Mouse (Mus musculus) testis, postnatal 14 days (tissue): Measurements from ENCODE around the gene Capn1.

Source experiments
- DNase-seq: peaks from one replicate; pipeline ENCODE4 v3.0.0; 2021; ENCODE audit warnings: low spot score

The Capn1 gene

GRCm38 (mm10) chr19:6038326-6038725 is 22.6 kb upstream of the Capn1 start:
- DNase-seq: no peak

DNA sequence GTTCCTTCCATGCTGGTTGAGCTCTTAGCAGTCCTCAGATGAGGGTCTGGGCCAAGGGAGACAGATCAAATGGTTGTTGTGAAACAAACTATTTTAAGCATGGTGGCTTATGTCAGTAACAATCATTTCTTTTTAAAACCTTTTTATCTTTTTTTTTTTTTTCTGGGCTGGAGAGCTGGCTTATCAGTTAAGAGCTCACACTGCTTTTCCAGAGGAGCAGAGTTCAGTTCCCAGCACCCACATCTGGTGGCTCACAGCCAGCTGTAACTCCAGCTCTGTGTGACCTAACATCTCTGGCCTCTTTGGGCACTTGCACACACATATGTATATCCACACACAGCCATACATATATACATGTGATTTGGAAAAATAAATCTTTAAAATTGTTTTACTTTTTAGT is 22.0 kb upstream of the Capn1 start:
- no peak for DNase-seq

DNA sequence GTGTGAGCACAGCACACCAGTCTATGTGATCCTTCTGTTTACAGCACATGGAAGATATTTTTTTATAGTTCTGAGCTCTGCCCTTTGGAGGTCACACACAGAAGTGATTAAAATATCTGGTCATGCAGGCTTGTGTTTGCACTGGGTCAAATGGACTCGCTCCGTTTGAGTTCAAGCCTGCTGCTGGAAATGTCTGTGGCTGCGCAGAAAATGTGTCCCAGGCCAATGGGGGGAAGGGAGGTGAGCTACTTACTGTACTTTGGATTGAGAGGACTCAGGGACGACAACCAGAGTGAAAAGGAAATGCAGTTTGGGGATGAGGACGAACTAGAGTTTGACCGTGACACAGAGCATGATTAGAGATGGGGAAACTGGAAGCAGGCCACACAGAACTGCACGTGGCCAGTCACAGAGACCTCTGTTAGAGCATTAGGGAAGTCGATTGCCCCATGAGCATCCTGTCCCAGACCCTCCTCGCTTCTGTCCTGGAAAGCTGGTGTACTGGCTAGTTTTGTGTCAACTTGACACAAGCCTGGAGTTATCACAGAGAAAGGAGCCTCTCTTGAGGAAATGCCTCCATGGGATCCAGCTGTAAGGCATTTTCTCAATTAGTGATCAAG is 20.4 kb upstream of the Capn1 start:
- no peak for DNase-seq

GRCm38 (mm10) chr19:6030520-6031280 is 15.0 kb upstream of the Capn1 start:
- no peak for DNase-seq

GRCm38 (mm10) chr19:6029426-6029825 is 13.7 kb upstream of the Capn1 start:
- no peak for DNase-seq

DNA sequence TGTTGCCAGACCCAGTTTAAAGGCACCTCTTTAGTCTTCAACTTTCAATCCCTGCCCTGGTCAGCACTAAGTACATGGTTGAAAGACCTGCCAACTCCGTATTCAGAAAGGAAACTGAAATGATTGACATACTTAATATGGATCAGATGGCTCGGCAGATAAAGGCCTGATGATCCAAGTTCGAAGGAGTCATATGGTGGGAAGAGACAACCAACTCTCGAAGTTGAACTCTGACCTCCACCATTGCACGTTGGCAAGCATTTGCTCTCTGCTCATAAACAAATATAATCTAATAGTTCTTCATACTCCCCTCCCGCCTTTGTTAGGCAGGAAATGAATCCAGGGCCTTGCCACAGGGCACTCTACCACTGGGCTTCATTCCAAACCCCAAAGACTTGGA is 13.3 kb upstream of the Capn1 start:
- DNase-seq: no peak

- DNase-seq: peak; percentile 71
Observed at GRCm38 (mm10) chr19:6023930-6024329, 8.2 kb upstream of the Capn1 start.

DNA sequence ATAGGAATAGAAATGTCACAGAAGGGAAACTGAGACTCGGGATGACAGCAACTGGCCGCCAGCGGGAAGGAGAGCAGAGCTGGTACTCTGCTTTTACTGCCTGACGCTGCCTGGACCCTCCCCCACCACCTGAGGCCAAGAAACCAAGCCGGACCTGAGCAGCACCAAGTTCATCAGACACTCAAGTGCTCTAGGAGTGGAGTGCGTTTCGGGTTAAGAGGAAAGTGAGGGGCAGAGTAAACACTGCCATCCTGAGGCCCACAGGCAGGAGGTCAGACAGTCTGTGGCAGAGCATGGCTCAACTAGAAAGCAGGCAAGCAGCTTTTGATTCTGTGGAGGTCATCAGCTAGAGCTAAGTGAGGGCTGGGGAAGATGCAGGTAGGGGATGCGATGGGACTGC is 7.4 kb upstream of the Capn1 start:
- no peak for DNase-seq

DNA sequence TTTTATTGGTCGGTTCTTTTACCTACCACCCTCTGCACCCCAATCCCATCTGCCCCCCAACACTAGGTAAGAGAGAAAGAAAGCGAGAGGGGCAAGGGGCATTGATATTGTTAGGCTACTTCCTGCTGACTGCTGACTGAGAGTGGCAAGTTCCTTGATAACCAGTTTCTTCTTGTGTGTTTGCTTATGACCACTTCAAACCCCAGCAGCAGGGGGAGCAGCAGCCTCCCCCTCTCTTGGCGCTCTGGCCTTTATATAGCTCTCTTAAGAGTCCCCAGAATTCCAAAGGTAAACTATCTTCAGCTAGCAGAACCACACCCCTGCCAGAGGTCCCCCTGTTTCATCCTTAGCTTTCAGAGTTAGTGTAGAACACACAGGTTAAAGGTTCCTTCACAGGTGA is 4.6 kb upstream of the Capn1 start:
- no peak for DNase-seq

DNA sequence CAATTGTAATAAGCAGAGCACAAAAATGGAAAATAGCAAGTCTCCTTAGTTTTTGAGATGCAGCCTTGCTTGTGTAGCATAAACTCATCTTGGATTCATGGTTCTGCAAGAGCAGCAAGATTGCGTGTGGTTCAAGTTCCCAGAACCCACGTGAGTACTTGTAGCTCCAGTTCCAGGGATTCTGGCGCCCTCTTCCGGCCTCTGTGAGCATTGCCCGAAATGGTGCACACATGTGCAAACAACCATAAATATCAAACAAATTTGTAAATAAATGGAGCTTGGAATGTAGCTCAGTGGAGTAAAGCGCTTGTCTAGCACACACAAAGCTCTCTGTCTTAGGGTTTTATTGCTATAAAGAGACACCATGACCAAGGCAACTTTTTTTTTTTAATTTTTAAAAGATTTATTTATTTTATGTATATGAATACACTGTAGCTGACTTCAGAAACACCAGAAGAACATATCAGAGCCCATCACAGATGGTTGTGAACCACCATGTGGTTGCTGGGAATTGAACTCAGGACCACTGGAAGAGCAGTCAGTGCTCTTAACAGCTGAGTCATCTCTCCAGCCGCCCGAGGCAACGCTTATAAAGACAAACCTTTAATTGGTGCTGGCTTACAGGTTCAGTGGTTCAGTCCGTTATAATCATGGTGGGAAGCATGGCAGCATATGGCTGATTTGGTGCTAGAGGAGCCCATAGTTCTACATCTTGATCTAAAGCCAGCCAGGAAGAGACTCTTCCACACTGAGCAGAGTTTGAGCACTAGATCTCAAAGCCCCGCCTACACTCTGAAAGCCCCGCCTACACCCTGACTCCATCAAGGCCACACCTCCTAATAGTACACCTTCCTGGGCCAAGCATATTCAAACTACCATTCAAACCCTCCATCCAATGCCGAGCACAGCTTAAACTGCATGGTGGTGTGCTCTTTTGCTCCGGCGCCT is 2.7 kb upstream of the Capn1 start:
- DNase-seq: peak; percentile 66

- no peak for DNase-seq
Observed at GRCm38 (mm10) chr19:6016532-6016931, 835 bp upstream of the Capn1 start.

- no peak for DNase-seq
Observed at GRCm38 (mm10) chr19:6014991-6015510, 646 bp downstream of the Capn1 start.

- no peak for DNase-seq
Observed at GRCm38 (mm10) chr19:6013691-6014090, 2.0 kb downstream of the Capn1 start.

DNA sequence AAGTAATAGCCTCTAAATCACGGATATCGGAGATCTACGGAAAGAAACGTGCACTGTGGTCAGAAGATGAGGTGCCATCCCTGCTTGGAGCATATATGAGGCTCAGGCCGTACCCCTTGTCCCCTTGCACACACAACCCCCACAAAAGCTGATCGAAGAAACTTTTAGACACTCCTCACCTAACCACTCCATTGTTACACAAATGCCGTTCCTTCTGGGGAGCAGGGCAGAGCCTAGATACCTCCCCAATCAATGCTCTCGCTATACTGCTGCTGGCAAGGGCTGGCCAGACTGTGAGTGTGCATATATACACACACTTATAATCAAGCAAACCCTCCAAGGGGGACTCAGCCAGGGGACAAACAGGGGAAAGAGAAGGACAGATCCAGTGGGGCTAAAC is 6.6 kb downstream of the Capn1 start:
- DNase-seq: no peak

DNA sequence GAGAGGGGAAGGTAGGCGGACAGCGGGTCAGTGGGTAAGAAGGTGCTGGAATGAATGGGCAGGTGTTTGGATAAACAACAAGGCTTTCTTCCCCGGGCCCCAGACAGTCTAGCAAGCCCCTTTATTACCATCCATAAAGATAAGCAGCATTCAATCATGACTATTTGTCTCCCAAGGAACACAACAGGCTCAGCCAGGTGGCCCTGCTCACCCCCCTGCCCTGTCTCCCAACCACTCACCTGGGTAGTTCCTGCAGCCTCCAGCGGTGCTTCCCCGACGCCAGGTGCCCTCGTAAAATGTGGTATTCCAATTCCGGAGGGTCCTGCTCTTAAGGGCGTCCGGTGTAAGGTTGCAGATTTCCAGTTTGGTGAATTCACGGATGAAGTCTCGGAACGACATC is 8.7 kb downstream of the Capn1 start:
- DNase-seq: no peak

- DNase-seq: no peak
Observed at GRCm38 (mm10) chr19:6005541-6005940, 10.2 kb downstream of the Capn1 start.

DNA sequence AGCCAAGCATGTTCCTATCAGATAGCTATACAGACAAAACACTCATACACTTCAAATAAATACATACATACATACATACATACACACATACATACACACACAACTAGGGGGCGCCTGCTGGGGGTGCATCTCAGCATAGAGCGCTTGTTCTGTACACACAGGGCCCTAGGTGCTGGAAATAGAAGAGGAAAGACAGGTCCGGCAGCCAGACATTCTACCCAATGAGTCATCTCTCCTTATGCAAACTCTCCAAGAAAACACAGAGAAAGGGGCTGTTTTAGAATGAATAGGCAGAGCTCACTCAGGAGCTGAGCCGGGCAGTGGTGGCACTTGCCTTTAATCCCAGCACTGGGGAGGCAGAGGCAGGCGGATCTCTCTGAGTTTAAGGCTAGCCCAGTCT is 15.7 kb downstream of the Capn1 start:
- no peak for DNase-seq

DNA sequence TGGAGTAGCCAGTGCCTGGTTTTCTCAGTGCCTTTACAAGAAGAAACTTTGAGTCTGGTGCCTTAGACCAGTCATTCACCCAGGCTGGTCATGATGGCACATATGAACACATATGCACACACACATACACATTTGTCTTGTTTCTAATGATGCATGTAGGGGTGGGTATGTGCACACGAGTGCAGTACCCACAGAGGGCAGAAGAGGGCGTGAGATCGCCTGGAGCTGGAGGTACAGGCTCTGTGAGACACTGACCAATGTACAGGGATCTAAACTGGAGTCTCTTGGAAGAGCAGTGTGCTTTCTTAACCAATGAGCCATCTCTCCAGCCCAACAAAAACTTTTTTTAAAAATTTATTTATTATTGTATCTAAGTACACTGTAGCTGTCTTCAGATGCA is 17.5 kb downstream of the Capn1 start:
- no peak for DNase-seq

DNA sequence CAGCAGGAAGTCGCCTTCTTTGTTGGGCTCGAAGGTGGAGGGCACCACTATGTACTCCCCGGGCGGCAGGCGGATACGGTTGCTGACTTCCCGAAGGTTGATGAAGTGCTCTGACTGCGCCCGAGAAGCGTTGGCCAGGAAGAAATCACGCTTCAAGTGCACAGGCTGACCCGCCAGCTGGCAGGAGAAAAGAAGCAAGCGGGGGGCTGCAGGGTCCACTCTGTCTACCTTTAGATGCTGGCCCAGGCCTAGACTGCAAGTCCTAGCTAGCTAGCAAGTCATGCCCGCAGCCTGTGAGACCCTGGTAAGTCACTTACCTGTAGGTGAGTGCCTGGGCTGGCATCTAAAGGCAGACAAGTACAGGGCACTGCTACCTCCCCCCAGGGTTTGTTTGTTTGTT is 21.0 kb downstream of the Capn1 start:
- no peak for DNase-seq

DNA sequence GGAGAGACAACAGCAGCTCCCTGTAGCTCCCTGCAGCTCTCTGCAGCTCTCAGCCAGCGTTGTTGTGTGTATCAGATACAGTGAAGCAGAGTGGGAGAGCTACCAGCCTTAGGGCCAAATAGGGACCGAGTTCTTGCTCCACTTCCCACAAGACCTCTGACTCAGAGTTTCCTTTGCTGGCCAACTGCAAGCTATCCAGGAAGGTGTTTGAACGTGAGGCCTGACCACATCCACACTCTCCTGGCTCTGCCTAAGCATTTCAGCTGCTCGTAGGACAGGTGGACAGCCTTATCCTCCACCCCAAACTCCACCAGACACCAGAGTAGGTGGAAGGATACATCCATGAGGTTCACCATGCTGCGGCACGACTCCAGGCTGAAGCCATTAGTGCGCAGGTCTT is 23.7 kb downstream of the Capn1 start:
- no peak for DNase-seq

DNA sequence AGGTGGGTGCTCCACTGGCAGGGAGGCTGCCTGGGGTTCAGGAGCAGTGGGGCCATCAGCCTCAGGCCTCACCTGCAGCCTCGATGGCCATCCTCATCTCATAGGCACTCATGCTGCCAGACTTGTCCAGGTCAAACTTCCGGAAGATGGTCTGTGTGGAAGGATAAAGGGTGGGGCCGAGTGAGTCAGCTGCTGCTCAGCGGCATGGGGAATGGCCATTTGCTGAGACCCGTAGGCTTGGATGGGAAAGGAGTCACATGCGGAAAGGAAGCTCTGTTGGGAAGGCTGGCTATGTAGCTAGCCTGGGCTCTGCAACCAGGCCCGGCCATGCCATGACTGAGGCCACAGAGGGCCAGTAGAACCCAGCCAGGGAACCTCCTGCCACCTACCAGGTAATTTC is 24.2 kb downstream of the Capn1 start:
- DNase-seq: no peak

DNA sequence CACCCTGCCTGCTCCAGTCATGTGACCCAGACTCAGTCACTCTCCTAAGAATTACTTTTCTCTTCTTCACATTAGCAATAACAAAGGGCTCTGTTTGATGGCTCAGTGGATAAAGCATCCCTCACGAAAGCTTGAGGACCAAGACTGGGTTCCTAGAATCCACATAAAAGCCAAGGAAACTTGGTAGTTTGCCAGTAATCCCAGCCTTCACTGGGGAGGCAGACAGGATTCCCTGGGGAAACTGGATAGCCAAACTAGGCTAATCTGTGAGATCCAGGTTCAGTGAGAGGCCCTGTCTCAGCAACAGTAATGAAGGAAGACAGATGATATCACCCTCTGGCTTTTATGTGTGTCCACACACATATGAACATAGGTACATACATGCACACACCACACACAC is 24.8 kb downstream of the Capn1 start:
- no peak for DNase-seq

DNA sequence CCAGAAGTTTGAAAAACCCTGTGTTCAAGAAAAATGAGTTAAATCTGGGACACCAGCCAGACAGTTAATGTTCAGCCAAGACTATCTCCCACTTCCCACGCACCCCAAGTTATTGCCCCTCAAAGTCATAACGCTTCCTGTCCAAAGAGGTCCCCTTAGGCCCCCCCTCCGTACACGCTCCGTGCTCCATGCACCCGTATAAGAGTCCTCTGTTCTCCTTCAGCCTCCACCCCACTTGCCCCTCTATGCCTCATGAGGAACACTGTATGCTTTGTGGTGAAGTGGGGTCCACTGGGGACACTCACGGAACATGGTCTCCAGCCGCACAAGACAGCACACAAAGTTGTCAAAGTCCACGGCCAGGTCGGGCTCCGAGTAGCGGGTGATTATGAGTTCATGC is 25.7 kb downstream of the Capn1 start:
- no peak for DNase-seq
